Mouse (Mus musculus) bone marrow macrophage, adult 2 months (primary cell): ENCODE measurements around the gene Dcun1d2.

Experiments used
- CTCF ChIP-seq: IDR thresholded peaks from 2 replicates; pipeline ENCODE4 v1.5.1; 2012; ENCODE audit warnings: low read depth, mild to moderate bottlenecking, low read length, moderate library complexity
- POLR2A ChIP-seq: IDR thresholded peaks from 2 replicates; pipeline ENCODE4 v1.6.1; 2012; ENCODE audit warnings: mild to moderate bottlenecking, low read depth, low read length, borderline replicate concordance

DNA sequence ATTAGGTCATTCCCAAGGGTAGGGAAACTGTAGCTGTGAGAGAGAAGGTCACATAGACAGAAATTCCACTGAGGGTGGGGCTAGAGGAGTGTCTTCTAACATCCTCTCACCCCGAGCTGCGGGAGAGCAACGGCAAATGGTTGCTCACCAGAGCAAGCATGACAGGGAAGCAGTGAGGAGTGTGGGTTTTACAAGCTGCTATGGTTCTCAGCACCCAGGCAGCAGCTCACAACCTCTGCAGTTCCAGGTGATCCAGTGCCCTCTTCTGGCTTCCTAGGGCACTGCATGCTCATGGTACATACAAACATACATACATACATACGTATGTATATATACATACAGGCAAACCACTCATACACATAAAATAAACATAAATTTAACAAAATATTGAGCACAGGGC is 18.0 kb upstream of the Dcun1d2 start:
- no peak for TF ChIP-seq CTCF
- TF ChIP-seq POLR2A, result no peak
